Mouse (Mus musculus) left cerebral cortex, adult 9 months (tissue): ENCODE measurements around the gene Tmco5.
"Not testable (repeated sequence)": the region's sequence is repeated elsewhere in the genome, so short reads cannot be mapped to it uniquely, and the experiment has no call there.

ENCODE experiments used
- DNase-seq, 2 experiments: peaks; one replicate each; pipeline ENCODE4 v3.0.0; 2022; ENCODE audit warnings: low spot score in 2 of 2

Tmco5 gene

GRCm38 (mm10) chr2:116922580-116923500 is 44.3 kb downstream of the Tmco5 start:
- DNase-seq = peak in 1 of 2 experiments; percentile 24

GRCm38 (mm10) chr2:116923684-116924083 is 45.2 kb downstream of the Tmco5 start:
- peak in 1 of 2 experiments; percentile 36 for DNase-seq

- no peak for DNase-seq
These were observed 45.8 kb downstream of the Tmco5 start for GRCm38 (mm10) chr2:116924292-116924691.

GRCm38 (mm10) chr2:116925230-116925629 is 46.7 kb downstream of the Tmco5 start:
- no peak for DNase-seq

- DNase-seq = no peak
These were observed 53.7 kb downstream of the Tmco5 start for GRCm38 (mm10) chr2:116932218-116932617.

- not testable (repeated sequence) for DNase-seq
These were observed 55.7 kb downstream of the Tmco5 start for GRCm38 (mm10) chr2:116934236-116934635.

GRCm38 (mm10) chr2:116934776-116935175 is 56.3 kb downstream of the Tmco5 start:
- no peak for DNase-seq

- DNase-seq = no peak
These were observed 57.9 kb downstream of the Tmco5 start for GRCm38 (mm10) chr2:116936371-116936770.

GRCm38 (mm10) chr2:116937166-116937565 is 58.7 kb downstream of the Tmco5 start:
- DNase-seq = no peak

- DNase-seq = no peak
These were observed 63.3 kb downstream of the Tmco5 start for GRCm38 (mm10) chr2:116941816-116942215.
